Mouse (Mus musculus): Measurements from ENCODE around the gene Mpc1.

- TF ChIP-seq CTCF (IDR thresholded peaks at IDR 0.05; ENCODE audit: control insufficient read depth, insufficient read depth, insufficient replicate concordance, low read depth, low read length) (no peak), POLR2A (IDR thresholded peaks at IDR 0.05; ENCODE audit: control insufficient read depth, low read depth, low read length) (no peak)
These were observed 10.5 kb upstream of the Mpc1 start for GRCm38 (mm10) chr17:8272054-8272749.

Measured in testis, adult 2 months (tissue).